In genomic region chr19:7531906-7532305, GRCm38 (mm10) we compare ENCODE assay signal across 16 mouse cellular contexts.
"Had no signal": no experiment of that assay in that cellular context is flagged by ENCODE, and none has a peak within 500 bp of the region (broad histone marks: within the 10 kb centered on the region; RNA-seq: fewer than 3 reads in every experiment).

No protein-coding gene starts in this region.

- ATAC-seq: intestine, embryonic 16.5 days; liver, embryonic 12.5 days; midbrain, embryonic 13.5 days; midbrain, embryonic 16.5 days had no signal

- DNase-seq: kidney, adult 8-10 months; kidney, postnatal 10 days; kidney, postnatal 36 days; layer of hippocampus, adult 9-11 months; liver; lung, adult 18-20 months; lung, postnatal 10 days; lung, postnatal 36 days; right cerebral cortex, postnatal 25 days; spleen, adult 18-20 months; thymus, adult 18-20 months; thymus, postnatal 36 days had no signal
